Mouse (Mus musculus) embryo, embryonic 9.5 days (tissue): ENCODE measurements at regions not wholly inside any gene's neighbourhood (a gene's known extent, or its start where the extent isn't known, plus 50 kb on each side); places are given as distances from the start of the nearest gene placed in this dataset.

ENCODE experiments used
- DNase-seq: peaks from one replicate; pipeline ENCODE4 v3.0.0-alpha.2; 2017; ENCODE audit errors: extremely low spot score

GRCm38 (mm10) chr15:45171605-45172004, 5037.4 kb downstream of the 9330182O14Rik start:
- no peak for DNase-seq

GRCm38 (mm10) chr15:45178341-45178740, 5044.2 kb downstream of the 9330182O14Rik start:
- DNase-seq = no peak

- peak; percentile 6 for DNase-seq
These were observed 5046.0 kb downstream of the 9330182O14Rik start for GRCm38 (mm10) chr15:45180173-45180572.
